Mouse (Mus musculus): Measurements from ENCODE around the gene Syt2. TPM values are rescaled to one million over a fixed set of nuclear protein-coding genes. Genes with fewer than 3 reads are reported as not detected.

The Syt2 gene
- polyA plus RNA-seq, 2 experiments, result 0.04 TPM; not detected in 1

DNA sequence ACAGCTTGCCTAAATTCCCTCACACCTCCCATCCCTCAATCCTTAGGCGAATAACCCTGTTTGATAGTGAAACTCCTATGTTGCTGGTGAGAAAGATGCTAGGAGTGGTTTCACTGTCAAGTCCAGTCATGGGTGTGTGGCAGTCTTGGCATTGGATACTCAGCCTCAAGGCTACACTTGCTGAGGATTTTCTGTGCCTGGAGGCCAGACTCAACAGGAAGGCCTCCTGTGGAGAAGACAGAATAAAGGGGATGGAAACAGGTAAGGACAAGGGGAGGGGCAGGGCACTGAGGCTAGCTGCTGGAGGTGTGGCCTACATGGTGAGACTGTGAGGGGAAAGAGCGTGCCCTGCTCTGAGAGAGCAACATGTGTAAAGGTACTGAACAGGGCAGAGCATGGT lies 60.1 kb downstream of the Syt2 start:
- TF ChIP-seq CTCF (IDR thresholded peaks at IDR 0.05; ENCODE audit: low read depth), result no peak
- no peak for TF ChIP-seq EP300 (IDR thresholded peaks at IDR 0.05; ENCODE audit: low read depth)
- no peak for DNase-seq (ENCODE audit: low read depth in 3 of 3, low spot score in 3 of 3)
- no peak overlapping the region for H3K4me2 ChIP-seq (ENCODE audit: low read depth)
- WGBS (ENCODE audit: insufficient replicate concordance), result 50% methylated on average over 2 of the region's 2 CpGs
- peaks cover 44% of the 10 kb centered on the region for H3K27me3 ChIP-seq (ENCODE audit: control insufficient read depth, insufficient read depth, low read length)
- no peak overlapping the region for H3K9ac ChIP-seq (replicated peaks)
- ATAC-seq (ENCODE audit: insufficient read depth), result no peak
- H3K27ac ChIP-seq, result no peak overlapping the region
- no peak overlapping the region for H3K4me3 ChIP-seq (ENCODE audit: insufficient read depth in 1 of 2, low read depth in 2 of 2, low read length in 2 of 2)
- H3K36me3 ChIP-seq (replicated peaks; ENCODE audit: control insufficient read depth, insufficient read depth, low read depth), result no peaks in the 10 kb centered on the region
- no peaks in the 10 kb centered on the region for H3K9me3 ChIP-seq (ENCODE audit: control insufficient read depth, low read length)
- no peaks in the 10 kb centered on the region for H3K4me1 ChIP-seq (replicated peaks; ENCODE audit: control insufficient read depth in 2 of 2, insufficient read depth in 2 of 2, low read length in 1 of 2)

DNA sequence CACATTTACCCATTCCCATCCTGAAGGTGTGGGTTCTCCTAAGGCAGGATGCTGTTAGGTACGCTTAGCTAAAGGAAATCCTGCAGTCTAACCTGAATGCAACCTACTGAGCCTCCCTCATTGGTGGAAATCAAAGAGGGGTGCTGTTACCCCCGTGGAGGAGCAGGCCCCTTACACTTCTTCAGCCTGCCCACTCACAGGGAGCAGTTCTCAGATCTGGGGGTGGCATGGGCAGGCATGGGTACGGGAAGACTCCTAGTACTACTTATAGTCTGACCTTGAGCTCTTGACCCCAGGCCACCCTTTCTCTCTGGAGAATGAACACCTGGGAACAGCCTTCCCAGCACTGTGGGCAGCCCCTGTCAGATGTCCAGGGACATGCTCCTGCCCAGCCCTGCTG lies 61.0 kb downstream of the Syt2 start:
- no peaks in the 10 kb centered on the region for H3K9me3 ChIP-seq (ENCODE audit: control insufficient read depth, low read length)
- DNase-seq (ENCODE audit: low read depth in 3 of 3, low spot score in 3 of 3), result no peak
- H3K4me3 ChIP-seq (ENCODE audit: insufficient read depth in 1 of 2, low read depth in 2 of 2, low read length in 2 of 2), result no peak overlapping the region
- WGBS (ENCODE audit: insufficient replicate concordance), result 46% methylated on average over 3 of the region's 3 CpGs
- ATAC-seq (ENCODE audit: insufficient read depth), result no peak
- TF ChIP-seq EP300 (IDR thresholded peaks at IDR 0.05; ENCODE audit: low read depth) (no peak), CTCF (IDR thresholded peaks at IDR 0.05; ENCODE audit: low read depth) (no peak)
- no peak overlapping the region for H3K9ac ChIP-seq (replicated peaks)
- no peak overlapping the region for H3K4me2 ChIP-seq (ENCODE audit: low read depth)
- no peak overlapping the region for H3K27ac ChIP-seq
- no peaks in the 10 kb centered on the region for H3K4me1 ChIP-seq (replicated peaks; ENCODE audit: control insufficient read depth in 2 of 2, insufficient read depth in 2 of 2, low read length in 1 of 2)
- no peaks in the 10 kb centered on the region for H3K36me3 ChIP-seq (replicated peaks; ENCODE audit: control insufficient read depth, insufficient read depth, low read depth)
- peaks cover 44% of the 10 kb centered on the region for H3K27me3 ChIP-seq (ENCODE audit: control insufficient read depth, insufficient read depth, low read length)

DNA sequence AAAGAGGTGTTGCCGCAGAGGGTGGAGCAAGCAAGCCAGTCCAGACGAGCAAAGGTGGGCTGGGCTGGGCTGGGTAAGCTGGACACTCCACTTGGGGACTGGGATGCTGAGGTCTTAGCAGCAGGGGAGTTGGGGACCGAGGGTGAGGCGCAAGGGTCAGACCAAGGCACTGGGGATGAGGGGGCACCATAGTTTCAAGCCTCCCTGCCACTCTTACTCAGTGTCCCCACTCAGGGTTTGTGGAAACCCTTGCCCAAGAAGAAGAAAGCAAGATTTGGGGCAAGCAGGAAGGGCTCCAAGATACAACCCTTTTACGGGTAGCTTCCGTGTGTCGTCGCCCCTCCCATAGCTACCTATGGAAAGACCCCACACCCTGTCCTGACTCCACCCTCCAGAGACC lies 61.8 kb downstream of the Syt2 start:
- Histone ChIP-seq H3K9me3 (ENCODE audit: control insufficient read depth, low read length) (no peaks in the 10 kb centered on the region), H3K4me3 (ENCODE audit: insufficient read depth in 1 of 2, low read depth in 2 of 2, low read length in 2 of 2) (no peak overlapping the region), H3K9ac (replicated peaks) (no peak overlapping the region), H3K27me3 (ENCODE audit: control insufficient read depth, insufficient read depth, low read length) (peaks cover 44% of the 10 kb centered on the region), H3K27ac (no peak overlapping the region), H3K4me1 (replicated peaks; ENCODE audit: control insufficient read depth in 2 of 2, insufficient read depth in 2 of 2, low read length in 1 of 2) (no peaks in the 10 kb centered on the region), H3K36me3 (replicated peaks; ENCODE audit: control insufficient read depth, insufficient read depth, low read depth) (no peaks in the 10 kb centered on the region), H3K4me2 (ENCODE audit: low read depth) (no peak overlapping the region)
- WGBS (ENCODE audit: insufficient replicate concordance), result 6% methylated on average over 8 of the region's 8 CpGs
- ATAC-seq (ENCODE audit: insufficient read depth), result no peak
- TF ChIP-seq EP300 (IDR thresholded peaks at IDR 0.05; ENCODE audit: low read depth), result no peak
- no peak for TF ChIP-seq CTCF (IDR thresholded peaks at IDR 0.05; ENCODE audit: low read depth)
- DNase-seq (ENCODE audit: low read depth in 3 of 3, low spot score in 3 of 3), result no peak

DNA sequence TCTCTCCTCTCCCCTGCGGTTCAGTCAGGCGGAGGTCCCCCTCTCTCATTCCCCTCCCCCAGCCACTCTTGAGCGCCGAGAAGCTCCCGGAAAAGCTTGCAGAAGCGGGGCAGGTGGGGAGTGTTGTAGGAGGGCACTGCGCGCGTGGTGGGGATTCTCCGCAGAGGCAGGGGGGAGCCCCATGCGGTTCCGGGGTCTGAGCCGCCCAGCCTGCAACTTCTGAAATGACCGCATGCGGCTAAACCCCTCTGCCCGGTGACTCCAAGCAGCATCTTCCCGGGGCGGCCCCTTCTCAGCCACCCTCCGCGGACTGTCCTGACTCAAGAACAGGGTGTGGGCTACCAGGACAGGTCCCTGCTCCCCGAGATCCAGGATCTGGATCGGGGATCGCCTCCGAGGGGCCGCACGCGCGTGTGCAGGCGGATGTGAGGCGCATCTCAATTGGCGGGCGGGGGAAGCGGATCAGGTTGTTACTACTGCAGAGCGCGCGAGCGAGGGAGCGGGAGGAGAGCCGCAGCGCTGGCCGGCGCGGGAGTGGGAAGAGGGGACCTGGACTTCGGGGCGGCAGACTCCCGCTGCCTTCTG lies 62.4 kb downstream of the Syt2 start:
- under 1% methylated on average over 46 of the region's 46 CpGs for WGBS (ENCODE audit: insufficient replicate concordance)
- H3K9ac ChIP-seq (replicated peaks), result no peak overlapping the region
- no peaks in the 10 kb centered on the region for H3K36me3 ChIP-seq (replicated peaks; ENCODE audit: control insufficient read depth, insufficient read depth, low read depth)
- peak overlapping the region in 1 of 2 experiments; percentile 23; a peak in 2 of 4 replicates for H3K4me3 ChIP-seq (ENCODE audit: insufficient read depth in 1 of 2, low read depth in 2 of 2, low read length in 2 of 2)
- H3K9me3 ChIP-seq (ENCODE audit: control insufficient read depth, low read length), result no peaks in the 10 kb centered on the region
- DNase-seq (ENCODE audit: low read depth in 3 of 3, low spot score in 3 of 3) (no peak), ATAC-seq (ENCODE audit: insufficient read depth) (no peak)
- H3K4me2 ChIP-seq (ENCODE audit: low read depth), result peak overlapping the region; percentile 37
- TF ChIP-seq CTCF (IDR thresholded peaks at IDR 0.05; ENCODE audit: low read depth) (no peak), EP300 (IDR thresholded peaks at IDR 0.05; ENCODE audit: low read depth) (no peak)
- H3K4me1 ChIP-seq (replicated peaks; ENCODE audit: control insufficient read depth in 2 of 2, insufficient read depth in 2 of 2, low read length in 1 of 2), result no peaks in the 10 kb centered on the region
- H3K27me3 ChIP-seq (ENCODE audit: control insufficient read depth, insufficient read depth, low read length), result peaks cover 44% of the 10 kb centered on the region
- no peak overlapping the region for H3K27ac ChIP-seq

DNA sequence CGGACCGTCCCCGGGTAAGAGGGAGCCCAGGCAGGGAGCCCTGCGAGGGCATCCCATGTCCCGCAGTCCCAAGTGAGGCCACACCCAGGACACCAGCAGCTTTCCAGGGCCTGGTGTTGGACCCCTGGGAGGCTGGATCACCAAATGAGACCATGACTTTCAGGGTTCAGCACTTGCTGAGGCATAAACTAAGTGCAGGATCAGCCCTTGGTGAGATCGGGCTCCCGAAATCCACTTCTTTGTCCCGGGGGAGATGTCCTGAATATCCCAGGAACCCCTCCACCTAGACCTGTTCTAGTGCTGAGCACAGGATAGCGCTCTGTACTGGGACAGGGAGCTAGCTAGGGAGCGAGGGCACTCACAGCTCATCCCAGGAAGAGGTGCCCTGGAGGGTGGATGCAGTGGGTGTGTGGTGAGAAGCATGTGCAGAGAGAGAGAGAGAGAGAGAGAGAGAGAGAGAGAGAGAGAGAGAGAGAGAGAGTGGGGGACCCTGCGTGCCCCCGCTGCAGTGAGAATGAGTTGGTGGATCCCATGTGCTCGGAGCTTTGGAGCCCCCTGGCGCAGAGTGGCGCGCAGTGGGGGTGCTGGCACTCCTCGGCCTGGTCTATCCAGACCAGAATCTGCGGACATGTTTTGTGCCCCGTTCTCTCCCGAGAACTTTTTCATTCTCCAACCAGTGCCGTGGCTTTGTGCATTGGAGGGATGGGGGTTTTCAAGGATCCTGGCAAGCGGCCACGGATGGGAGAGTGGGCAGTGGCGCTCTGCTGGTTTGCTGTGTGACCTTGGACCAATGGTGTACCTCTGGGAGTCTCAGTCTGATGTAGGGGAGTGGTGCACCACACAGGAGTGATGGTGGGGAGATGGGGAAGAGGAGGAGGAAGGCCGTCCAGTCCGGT lies 63.2 kb downstream of the Syt2 start:
- DNase-seq (ENCODE audit: low read depth in 3 of 3, low spot score in 3 of 3) (no peak), ATAC-seq (ENCODE audit: insufficient read depth) (no peak)
- H3K9me3 ChIP-seq (ENCODE audit: control insufficient read depth, low read length), result no peaks in the 10 kb centered on the region
- H3K36me3 ChIP-seq (replicated peaks; ENCODE audit: control insufficient read depth, insufficient read depth, low read depth), result no peaks in the 10 kb centered on the region
- peak overlapping the region; percentile 37 for H3K4me2 ChIP-seq (ENCODE audit: low read depth)
- H3K27ac ChIP-seq, result no peak overlapping the region
- peaks cover 44% of the 10 kb centered on the region for H3K27me3 ChIP-seq (ENCODE audit: control insufficient read depth, insufficient read depth, low read length)
- TF ChIP-seq EP300 (IDR thresholded peaks at IDR 0.05; ENCODE audit: low read depth), result no peak
- no peak for TF ChIP-seq CTCF (IDR thresholded peaks at IDR 0.05; ENCODE audit: low read depth)
- H3K4me1 ChIP-seq (replicated peaks; ENCODE audit: control insufficient read depth in 2 of 2, insufficient read depth in 2 of 2, low read length in 1 of 2), result no peaks in the 10 kb centered on the region; a peak in 1 of 4 replicates
- peak overlapping the region in 1 of 2 experiments; percentile 23; a peak in 2 of 4 replicates for H3K4me3 ChIP-seq (ENCODE audit: insufficient read depth in 1 of 2, low read depth in 2 of 2, low read length in 2 of 2)
- 20% methylated on average over 26 of the region's 26 CpGs for WGBS (ENCODE audit: insufficient replicate concordance)
- no peak overlapping the region for H3K9ac ChIP-seq (replicated peaks)

All from liver, embryonic 14.5 days (tissue).